Comparison of ENCODE assay signal across 13 mouse cellular contexts in genomic region chr2:42056636-42057035, GRCm38 (mm10).
DNase-seq lines count a peak whose midpoint lies in the region.
"Had no signal": no experiment of that assay in that cellular context is flagged by ENCODE, and none has a peak within 500 bp of the region (broad histone marks: within the 10 kb centered on the region; RNA-seq: fewer than 3 reads in every experiment).

No protein-coding gene starts in this region.

- DNase-seq in retina, postnatal 1 day = peak; percentile 0
- DNase-seq in retina, embryonic 14.5 days (ENCODE audit: low spot score) = no peak
- DNase-seq in cerebellum, adult 11-12 months = peak; percentile 7
- DNase-seq in cerebellum, adult 9-11 months = peak; percentile 20
- DNase-seq in natural killer cell, adult 2 months (ENCODE audit: low spot score in 2 of 2) = no peak
- no peak for DNase-seq in embryo, embryonic 10 days (ENCODE audit: low spot score)
- DNase-seq in kidney, postnatal 10 days = no peak
- DNase-seq: adrenal gland, adult 8-10 months; adrenal gland, postnatal 36 days; gastrocnemius, adult 2 months; heart, adult 2 months; heart, postnatal 14 days; kidney, adult 11 months had no signal

Comparison
In these comparisons a context has a peak if more than half of its experiments do, and no peak if none do; other contexts are left out.
1. DNase-seq: peak in retina, postnatal 1 day (single experiment), cerebellum, adult 11-12 months (single experiment) and cerebellum, adult 9-11 months (single experiment); none in retina, embryonic 14.5 days (single experiment), natural killer cell, adult 2 months (0 of 2), embryo, embryonic 10 days (single experiment) and kidney, postnatal 10 days (single experiment).